Mouse (Mus musculus) large intestine, adult 2 months (tissue): ENCODE data around the gene Pbx2. TPM values are rescaled to one million over a fixed set of nuclear protein-coding genes. Genes with fewer than 3 reads are reported as not detected.
A peak's percentile ranks its signal among the peaks of the same experiment; 100 is the strongest.

Experiments used
- DNase-seq: peaks from one replicate; pipeline ENCODE4 v3.0.0-alpha.2; 2012; ENCODE audit warnings: low read depth, low spot score
- WGBS: fragments of 180-500 bp; shearing (Covaris S2); methylation state at CpG from one replicate; pipeline ENCODE4 v1.1.7; 2018; 5-methylcytosine and 5-hydroxymethylcytosine counted together
- polyA plus RNA-seq: library from polyadenylated mRNA; depleted of rRNA; stranded (reverse); fragments of >200 nt; gene quantifications from 2 replicates; pipeline ENCODE4 v1.2.3, GENCODE M21; 2012

Pbx2 gene
- polyA plus RNA-seq, 1 experiment = 34.5 TPM

DNA sequence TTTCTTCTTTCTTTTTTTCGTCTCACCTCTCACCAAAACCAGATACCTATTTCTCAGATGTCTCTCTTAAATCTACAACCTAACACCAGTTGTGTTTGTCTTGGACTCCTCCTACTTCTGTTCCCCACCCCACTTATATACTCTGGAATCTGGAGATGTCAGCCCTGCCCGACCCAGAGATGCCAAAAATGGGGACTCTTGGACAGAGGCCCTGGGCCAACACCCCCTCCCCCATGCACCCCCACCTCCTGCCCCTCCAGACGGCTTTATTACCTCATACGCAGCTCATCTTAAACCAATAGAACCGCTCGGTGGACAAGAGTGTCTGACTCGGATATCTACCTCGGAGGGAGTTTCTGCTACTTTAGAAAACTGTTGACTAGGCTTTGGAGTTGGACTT lies 5.0 kb downstream of the Pbx2 start:
- no peak for DNase-seq
- 64% methylated on average over 8 of the region's 8 CpGs for WGBS

DNA sequence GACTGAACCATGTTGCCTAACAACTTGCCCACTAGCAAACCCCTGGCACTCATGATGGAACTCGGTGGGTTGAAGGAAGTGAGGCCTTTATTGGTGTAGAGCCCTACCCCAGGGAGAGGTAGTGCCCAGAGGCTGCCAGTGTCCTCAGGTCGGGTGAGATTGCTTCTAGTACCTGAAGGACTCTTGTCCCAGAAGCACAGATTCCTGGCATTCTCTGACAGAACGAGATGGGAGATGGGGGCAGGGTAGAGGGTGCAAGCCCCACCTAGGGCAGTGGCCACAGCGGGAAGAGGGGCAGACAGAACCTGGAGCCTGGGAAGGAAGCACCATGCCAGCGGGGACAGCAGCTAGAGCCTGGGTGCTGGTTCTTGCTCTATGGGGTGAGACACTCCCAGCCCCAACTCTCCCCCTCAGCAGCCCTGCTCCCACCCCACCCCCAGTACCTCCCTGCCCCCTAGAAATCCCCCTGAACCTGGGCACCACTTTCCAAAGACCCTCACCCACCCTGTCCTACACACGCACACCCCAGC lies 6.6 kb downstream of the Pbx2 start, which contains the start of gene Ager:
Ager (plus strand) TSS at position 297 of the 530 bp plus-strand sequence.
- DNase-seq = no peak
- 21% methylated on average over 6 of the region's 6 CpGs for WGBS

DNA sequence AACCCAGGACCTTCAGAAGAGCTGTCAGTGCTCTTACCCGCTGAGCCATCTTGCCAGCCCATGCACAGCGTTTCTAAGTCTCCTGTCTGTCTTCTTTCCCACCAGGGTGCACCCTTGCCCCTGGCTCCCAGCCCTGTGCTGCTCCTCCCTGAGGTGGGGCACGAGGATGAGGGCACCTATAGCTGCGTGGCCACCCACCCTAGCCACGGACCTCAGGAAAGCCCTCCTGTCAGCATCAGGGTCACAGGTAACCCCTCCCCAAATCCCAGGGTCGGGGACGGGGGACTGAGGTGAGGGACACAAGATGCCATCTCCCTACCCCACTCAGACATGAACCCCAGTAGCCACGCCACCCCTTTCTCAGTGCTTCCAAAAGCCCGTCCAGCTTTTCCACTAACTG lies 8.8 kb downstream of the Pbx2 start:
- WGBS = 63% methylated on average over 9 of the region's 9 CpGs
- no peak for DNase-seq

DNA sequence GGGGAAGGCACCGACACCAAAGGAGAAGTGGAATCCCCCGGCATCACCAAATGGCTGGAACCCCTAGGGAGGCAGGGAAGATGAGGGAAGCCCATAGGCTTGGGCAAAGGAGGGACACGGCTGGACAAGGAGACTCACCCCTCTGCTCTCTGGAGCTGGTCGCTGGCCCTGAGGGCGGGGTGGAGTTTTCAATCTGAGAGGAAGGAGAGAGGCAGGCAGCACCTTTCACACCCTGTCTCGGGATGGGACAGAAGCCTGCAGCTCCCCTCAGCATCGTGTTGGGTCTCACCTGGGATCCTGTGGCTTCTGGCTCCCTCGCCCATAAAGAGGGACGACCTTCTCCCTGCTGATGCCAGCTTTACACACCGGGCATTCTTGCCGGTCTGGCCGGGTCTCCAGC lies 10.7 kb downstream of the Pbx2 start:
- 73% methylated on average over 12 of the region's 12 CpGs for WGBS
- no peak for DNase-seq

DNA sequence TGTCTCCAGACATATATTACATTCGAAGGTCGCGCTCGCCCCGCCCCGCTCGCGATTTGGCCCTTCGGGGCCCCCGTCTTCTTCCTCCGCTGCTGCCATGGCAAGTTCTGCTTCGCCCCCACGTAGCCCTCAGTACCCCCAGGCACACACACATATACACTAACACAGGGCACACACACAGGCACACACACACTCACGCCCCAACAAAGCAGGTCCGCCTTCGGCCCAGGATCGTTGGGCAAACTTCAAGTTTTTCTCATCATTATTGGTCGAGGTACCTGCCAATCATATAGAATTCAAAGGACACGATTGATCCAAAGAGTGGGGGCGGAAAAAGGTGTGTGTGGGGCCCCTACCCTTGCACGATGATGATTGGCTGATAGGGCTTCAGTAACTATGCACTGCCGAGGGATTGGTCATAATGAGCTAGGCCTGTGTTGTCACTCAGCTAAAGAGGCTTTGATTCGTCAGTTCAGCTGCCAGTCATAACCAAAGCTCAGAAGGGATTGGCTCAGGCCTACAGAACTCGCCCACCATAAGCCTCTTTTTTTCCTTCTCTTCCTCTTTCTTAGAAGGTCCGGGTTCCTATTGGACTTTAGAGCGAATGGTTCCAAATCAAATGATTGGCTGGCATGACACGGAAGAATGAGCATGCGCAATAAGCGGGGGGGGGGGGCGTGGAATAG lies 12.5 kb downstream of the Pbx2 start, which contains the start of gene Rnf5:
Rnf5 (minus strand) TSS at position 316 of the 686 bp plus-strand sequence.
- peak; percentile 100 for DNase-seq
- WGBS = under 1% methylated on average over 30 of the region's 30 CpGs

DNA sequence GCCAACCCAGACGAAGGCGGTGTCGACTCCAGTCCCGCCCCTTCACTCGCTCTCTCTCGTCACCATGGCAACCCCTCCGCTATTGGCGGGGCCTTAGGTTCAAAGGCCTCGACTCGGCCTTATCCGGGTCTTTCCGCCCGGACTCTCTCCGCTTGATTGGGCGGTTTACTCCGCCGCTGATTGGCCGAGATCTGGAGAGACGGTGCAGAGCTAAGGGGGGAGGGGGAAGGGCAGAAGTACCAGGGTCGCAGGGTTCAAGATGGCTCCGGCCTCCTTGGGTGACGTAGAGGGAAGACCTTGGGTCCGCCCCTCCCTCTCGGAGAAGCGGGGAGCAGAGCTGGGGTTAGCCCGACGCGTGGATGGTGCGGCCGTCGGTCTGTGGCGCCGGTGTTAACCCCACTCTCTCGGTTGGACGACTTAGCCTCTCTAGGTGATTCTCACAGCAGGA lies 13.0 kb downstream of the Pbx2 start, which contains the start of gene Agpat1:
Agpat1 (plus strand) TSS at position 202 of the 448 bp plus-strand sequence.
- under 1% methylated on average over 35 of the region's 35 CpGs for WGBS
- peak; percentile 98 for DNase-seq

DNA sequence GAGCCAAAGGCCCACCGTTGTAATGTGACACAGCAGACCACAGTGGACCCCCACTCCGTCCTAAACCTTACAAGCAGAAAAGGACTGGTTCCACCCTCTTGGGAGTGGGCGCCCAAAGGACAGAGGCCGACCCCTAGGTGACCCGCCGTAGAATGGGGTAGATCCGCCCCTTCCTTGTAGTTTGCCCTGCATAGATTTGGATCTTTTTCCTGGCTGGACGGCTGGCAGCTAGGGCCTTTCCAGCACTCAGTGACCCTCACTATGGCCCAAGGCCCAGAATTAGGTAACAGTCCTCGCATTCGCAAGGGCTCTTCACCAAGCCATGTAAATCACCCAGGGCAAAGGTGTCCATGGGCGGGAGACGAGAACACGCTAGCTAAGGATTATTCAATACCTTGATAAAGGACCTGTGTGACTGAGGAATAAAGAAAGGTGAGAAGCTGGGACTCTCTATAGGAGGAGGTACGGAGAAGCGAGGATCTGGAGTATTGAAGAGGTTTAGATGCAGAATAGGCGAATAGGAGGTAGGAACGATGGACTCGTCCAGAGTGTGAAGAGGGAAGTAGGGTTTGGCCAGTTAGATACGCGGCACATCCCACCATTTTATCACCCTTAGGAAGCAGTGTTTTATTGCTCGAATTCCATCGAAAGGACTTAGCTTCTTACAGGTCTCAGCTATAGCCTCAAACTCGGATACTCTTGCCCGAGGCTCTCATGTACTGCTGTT lies 13.6 kb downstream of the Pbx2 start:
- DNase-seq = no peak
- 7% methylated on average over 24 of the region's 24 CpGs for WGBS

DNA sequence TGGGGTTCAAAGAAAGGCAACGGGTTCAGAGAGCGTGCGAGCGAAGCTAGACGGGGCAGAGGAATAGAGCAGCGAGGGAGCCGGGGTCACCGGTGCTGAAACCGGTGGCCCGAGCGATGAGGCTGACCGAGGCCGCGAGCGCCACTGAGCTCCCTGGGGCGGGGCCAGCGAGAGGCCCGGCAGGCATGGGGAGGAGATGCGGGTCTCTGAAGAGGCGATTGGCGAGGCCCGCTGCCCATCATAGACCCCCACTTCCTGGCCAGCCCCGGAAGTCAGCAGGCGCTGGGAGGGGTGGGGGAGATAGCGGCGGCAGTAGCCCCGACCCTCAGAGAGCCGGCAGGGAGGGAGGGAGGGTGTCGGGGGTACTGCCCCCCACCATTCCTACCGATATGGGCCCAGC lies 14.5 kb downstream of the Pbx2 start:
- no peak for DNase-seq
- WGBS = under 1% methylated on average over 30 of the region's 30 CpGs

DNA sequence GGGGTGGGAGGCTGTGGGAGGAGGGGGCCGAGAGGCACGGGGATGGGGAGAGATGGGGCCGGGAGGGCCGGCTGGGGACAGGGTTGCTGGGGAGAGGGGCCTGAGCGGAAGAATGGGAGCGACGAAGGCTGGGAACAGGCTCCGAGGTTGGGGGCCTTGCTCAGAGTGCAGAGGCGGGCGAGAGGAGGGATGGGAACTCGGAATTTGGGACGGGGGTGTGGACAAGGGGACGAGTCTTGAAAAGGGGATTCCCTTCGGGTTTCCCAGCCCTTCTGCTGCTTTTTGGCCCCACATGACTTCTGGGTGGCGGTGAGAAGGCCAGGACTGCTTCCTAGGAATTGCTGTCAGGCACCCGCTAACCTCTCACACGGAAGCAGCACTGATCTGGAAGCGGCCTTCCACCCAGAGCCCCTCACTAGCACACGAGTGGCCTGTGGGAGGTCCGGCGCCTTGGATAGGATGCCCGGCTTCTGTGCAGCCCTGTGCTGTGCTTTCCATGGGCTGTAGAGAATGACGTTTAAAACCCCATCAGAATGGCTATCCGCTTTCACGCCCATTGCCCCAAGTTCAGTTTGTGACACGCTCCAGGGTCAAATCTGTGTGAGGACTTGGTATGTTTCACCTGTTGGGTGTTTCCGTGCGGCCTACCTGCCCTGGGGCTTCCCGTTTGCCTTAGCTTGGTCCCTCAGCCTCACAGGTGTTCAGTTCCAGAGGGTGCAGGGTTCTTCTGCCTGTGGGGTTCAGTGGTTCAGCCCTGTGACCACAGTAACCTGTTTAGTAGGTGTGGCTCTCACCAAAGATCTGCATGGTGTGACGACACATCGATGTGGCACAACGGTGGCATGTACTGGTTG lies 15.3 kb downstream of the Pbx2 start:
- no peak for DNase-seq
- 4% methylated on average over 32 of the region's 32 CpGs for WGBS

DNA sequence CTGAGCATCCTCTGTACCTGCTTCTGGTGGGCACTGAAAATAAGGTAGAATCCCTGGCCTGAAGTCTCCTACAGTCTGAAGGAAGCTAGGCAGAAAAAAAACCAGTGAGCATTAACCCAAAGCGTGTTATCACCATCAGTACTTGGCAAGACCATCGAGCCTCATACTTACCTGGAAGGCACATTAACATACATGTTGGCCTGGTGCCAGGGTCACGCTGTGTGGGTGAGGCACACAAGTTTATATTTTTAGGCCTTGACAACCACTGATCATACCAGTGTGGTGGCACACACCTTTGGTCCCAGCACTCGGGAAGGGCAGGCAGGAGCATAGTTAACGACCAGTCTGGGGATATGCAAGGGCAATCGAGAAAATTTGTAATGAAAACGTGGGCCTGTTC lies 16.9 kb downstream of the Pbx2 start:
- 26% methylated on average over 7 of the region's 7 CpGs for WGBS
- DNase-seq = no peak

DNA sequence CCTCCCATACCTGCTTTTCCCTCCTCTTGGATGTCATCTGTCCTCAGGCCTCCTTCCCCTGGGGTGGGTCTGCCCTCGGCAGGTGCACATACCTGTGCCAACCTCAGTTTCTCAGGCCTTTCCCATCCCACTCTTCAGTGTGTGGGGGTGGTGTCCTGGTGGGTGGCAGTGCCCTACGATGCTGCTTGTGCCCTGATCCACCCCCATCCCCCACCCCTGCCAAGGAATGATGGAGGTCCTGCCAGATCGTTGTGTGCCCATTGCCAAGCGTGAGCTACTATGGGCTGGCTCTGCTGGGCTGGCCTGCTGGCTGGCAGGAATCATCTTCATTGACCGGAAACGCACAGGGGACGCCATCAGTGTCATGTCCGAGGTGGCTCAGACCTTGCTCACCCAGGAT lies 20.0 kb downstream of the Pbx2 start:
- DNase-seq = no peak
- 92% methylated on average over 8 of the region's 8 CpGs for WGBS

DNA sequence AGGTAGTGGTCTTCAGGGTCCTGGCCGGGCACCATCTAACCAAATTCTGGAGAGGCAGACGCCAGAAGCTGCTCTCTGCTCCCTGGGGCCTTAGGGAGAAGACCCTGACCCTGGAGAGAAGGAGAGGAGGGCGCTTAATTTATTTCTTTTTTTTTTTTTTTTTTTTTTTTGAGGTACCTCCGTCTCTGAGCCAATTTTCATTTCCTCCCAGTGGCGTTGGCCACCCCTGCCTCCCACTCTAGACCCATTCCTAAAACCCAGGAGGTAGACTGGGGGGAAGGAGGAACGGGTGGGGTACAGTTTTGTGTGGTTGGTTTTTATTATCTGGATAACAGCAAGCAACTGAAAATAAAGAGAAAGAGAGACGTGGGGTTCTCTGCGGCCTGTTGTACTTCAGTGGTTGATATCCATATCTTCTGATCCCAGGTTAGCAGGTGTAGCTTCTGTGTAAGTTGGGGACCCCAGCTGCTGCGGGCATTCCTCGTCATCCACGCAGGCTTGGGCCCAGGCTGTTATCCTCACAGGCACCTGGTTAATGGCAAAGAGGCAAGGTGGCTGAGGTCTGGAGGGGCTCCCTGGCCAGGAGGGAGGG lies 22.1 kb downstream of the Pbx2 start:
- DNase-seq = no peak
- WGBS = 81% methylated on average over 11 of the region's 11 CpGs

DNA sequence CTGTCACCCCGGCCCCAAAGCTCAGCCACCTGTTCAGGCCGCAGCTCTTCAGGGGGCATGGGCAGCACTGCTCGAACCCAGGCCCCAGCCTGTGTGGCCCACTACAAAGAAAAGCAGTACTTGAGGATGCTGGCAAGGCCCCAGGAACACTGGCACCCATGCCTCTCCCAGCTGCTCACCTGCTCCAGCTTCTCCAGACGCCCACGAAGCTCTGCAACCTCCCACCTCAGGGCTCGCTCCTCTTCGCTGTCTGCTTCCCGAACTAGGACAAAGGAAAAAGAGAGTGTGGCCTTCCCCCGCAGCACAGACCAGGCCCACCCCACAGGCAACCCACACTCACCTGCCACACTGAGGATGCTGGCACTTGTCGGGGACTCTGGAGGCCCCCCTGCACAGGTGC lies 22.8 kb downstream of the Pbx2 start:
- 87% methylated on average over 10 of the region's 10 CpGs for WGBS

DNA sequence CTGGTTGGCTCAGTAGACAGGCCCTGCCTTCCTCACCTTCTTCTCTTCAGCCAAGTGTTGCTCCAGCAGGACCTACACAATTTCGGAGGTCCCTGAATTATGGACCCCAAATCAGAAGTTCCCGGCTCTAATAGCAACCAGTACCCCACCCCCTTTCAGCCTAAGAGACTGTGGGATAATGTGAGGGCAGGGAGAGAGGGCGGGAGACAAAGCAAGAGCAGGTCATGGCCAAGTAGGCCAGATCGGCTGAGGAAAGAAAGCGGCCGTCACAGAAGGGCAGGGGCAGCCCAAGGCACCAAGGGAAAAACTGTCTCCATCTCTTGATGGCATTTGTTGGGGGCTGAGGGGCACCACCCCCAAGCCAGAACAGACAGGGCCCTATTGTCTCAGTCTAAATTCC lies 24.8 kb downstream of the Pbx2 start, which contains the start of gene Egfl8:
Egfl8 (minus strand) TSS at position 101 of the 400 bp plus-strand sequence.
- 86% methylated on average over 6 of the region's 6 CpGs for WGBS
- DNase-seq = no peak

More for the DNA sequence above, 22.8 kb downstream of the Pbx2 start:
- no peak for DNase-seq

DNA sequence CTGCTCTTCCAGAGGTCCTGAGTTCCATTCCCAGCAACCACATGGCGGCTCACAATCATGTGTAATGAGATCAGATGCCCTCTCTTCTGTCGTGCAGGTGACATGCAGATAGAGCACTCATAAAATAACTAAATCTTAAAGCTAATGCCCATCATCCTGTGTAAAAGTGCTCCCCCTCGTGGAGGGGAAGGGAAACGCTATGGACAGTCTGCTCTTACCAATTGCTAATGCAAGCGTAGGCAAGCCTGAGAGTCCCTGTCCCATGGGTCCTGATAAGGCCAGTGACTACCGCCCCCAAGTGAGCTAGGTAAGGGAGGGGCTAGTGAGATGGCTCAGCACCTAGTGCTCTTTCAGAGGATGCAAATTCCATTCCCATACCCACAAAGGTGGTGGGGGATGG lies 27.9 kb downstream of the Pbx2 start:
- 12% methylated on average over 6 of the region's 6 CpGs for WGBS
- peak; percentile 69 for DNase-seq

DNA sequence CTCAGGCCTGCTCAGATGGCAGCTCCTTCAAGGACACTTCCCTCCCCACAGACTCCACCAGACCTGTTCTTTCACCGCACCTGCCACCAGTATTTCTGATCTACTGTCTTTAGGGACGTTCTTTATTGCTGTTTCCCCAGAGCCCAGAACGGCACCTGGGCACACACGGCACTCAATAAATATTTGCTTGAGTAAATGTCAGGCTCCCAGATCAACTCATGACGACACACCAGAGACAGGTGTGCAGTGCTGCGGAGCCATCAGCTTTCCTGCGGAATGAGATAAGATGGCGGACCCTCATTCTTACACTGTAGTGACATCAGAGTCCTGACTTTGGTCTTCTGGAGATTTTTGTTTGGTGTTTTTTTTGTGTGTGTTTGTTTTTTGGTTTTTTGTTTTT lies 29.9 kb downstream of the Pbx2 start:
- 31% methylated on average over 8 of the region's 8 CpGs for WGBS
- peak; percentile 42 for DNase-seq

DNA sequence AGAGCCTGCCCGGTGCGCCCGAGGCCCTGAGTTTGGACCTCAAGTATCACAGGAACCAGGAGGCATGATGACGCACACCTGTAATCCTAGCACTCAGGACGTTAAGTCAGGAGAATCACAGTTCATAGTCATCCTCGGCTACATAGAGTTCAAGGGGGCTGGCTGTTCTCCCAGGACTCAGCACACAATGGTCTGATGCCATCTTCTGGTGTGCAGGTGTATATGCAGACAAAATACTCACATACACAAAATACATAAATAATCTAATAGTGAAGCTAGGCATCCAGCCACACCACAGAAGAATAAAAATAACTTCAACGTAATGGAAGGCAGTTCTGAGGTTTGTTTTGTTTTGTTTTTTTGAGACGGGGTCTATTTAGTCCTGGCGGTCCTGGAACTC lies 32.1 kb downstream of the Pbx2 start:
- DNase-seq = no peak
- 78% methylated on average over 9 of the region's 9 CpGs for WGBS

DNA sequence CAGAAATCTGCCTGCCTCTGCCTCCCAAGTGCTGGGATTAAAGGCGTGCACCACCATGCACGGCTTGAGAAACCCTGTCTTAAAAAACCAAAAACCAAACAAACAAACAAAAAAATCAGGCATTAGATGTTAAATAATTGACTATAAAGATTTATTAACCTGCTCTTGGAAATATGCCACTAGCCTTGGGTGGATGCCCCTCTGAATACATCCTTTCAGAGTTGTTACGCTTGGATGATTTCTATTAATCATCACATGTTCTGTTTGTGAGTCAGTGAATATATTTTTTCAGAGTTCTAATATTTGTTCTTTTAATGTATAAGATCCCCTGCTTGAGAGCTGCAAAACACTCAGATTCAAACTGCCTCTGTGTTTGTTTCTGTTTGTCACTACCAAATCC lies 33.9 kb downstream of the Pbx2 start:
- no peak for DNase-seq
- 92% methylated on average over 3 of the region's 3 CpGs for WGBS

DNA sequence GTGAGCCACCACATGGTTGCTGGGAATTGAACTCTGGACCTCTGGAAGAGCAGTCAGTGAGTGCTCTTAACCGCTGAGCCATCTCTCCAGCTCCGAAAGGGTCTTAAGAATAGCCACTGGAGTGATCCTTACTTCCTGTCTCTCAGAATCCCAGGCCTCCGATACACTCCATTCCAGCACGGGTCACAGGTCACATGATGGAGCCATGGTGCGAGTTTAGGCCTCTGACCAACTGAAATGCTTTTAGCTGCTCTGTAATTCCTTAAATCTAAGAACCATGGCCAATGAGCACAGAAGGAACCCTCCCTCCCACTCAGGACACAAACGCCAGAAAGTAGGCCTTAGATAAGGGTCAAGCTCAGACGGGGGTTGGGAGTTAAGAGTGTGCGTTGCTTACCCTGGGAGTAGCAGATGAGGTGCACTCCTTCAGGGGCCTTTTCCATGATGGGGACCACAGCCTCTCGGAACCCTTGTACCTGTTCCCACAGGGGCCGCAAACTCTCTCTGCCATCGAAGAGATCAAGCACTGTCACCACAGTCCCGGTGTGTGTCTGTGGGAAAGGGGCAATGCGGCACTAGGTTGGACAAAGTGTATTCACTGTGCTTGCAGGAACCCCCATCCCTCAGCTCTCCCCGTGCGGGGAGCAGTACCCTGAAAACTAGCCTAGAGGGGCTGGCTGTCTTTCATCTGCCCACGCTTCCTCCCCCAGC lies 35.2 kb downstream of the Pbx2 start:
- 50% methylated on average over 16 of the region's 16 CpGs for WGBS
- DNase-seq = no peak
